Mouse (Mus musculus) C2C12 (cell line): Measurements from ENCODE around the gene Siglece.

ENCODE experiments used
- CEBPB ChIP-seq: IDR thresholded peaks from one replicate; pipeline ENCODE4 v1.6.1; 2011; ENCODE audit warnings: low read depth, mild to moderate bottlenecking, control low read depth, moderate library complexity
- CTCF ChIP-seq: IDR thresholded peaks from one replicate; pipeline ENCODE4 v1.5.1; 2011; ENCODE audit not compliant: control insufficient read depth, insufficient read depth, insufficient read length
- MAX ChIP-seq: IDR thresholded peaks from one replicate; pipeline ENCODE4 v1.6.1; 2011; ENCODE audit warnings: mild to moderate bottlenecking, control low read depth
- MYOD1 ChIP-seq: IDR thresholded peaks from one replicate; pipeline ENCODE4 v1.6.1; 2011; ENCODE audit warnings: low read depth; ENCODE audit not compliant: control insufficient read depth, insufficient read length
- USF1 ChIP-seq: IDR thresholded peaks from one replicate; pipeline ENCODE4 v1.6.1; 2011; ENCODE audit warnings: low read depth, mild to moderate bottlenecking, control low read depth, moderate library complexity

- TF ChIP-seq CTCF (no peak), MAX (no peak), USF1 (no peak), MYOD1 (no peak), CEBPB (peak; percentile 3)
These were observed 2.8 kb upstream of the Siglece start for GRCm38 (mm10) chr7:43662804-43663203.
